Mouse (Mus musculus): ENCODE data around the gene Galk1. TPM values are rescaled to one million over a fixed set of nuclear protein-coding genes. Genes with fewer than 3 reads are reported as not detected.

The Galk1 gene
- polyA plus RNA-seq, 1 experiment, result 83.2 TPM

GRCm38 (mm10) chr11:116042372-116043138 is 30.0 kb upstream of the Galk1 start:
- no peak overlapping the region for H3K27ac ChIP-seq (ENCODE audit: insufficient read depth, low read depth, low read length)

GRCm38 (mm10) chr11:116041833-116042232 is 29.3 kb upstream of the Galk1 start:
- no peak overlapping the region for H3K27ac ChIP-seq (ENCODE audit: insufficient read depth, low read depth, low read length)
- no peaks in the 10 kb centered on the region for H3K36me3 ChIP-seq (ENCODE audit: control insufficient read depth, insufficient read depth, low read length)
- 99% methylated on average over 2 of the region's 2 CpGs for WGBS
- H3K27me3 ChIP-seq (replicated peaks; ENCODE audit: control insufficient read depth, insufficient read depth, low read length), result no peaks in the 10 kb centered on the region
- peaks cover 6% of the 10 kb centered on the region for H3K4me1 ChIP-seq (ENCODE audit: control insufficient read depth, insufficient read depth, low read length)
- no peak for DNase-seq
- H3K4me3 ChIP-seq (ENCODE audit: insufficient read depth, low read depth, low read length), result no peak overlapping the region
- TF ChIP-seq CTCF (conservative IDR thresholded peaks at IDR 0.05; ENCODE audit: insufficient read depth, insufficient read length, low read depth, low read length), result no peak
- TF ChIP-seq POLR2A (IDR thresholded peaks at IDR 0.05; ENCODE audit: low read depth, low read length), result no peak

More at GRCm38 (mm10) chr11:116042372-116043138, 30.0 kb upstream of the Galk1 start:
- Histone ChIP-seq H3K36me3 (ENCODE audit: control insufficient read depth, insufficient read depth, low read length) (no peaks in the 10 kb centered on the region), H3K4me3 (ENCODE audit: insufficient read depth, low read depth, low read length) (no peak overlapping the region), H3K27me3 (replicated peaks; ENCODE audit: control insufficient read depth, insufficient read depth, low read length) (no peaks in the 10 kb centered on the region), H3K4me1 (ENCODE audit: control insufficient read depth, insufficient read depth, low read length) (peaks cover 6% of the 10 kb centered on the region)
- no peak for DNase-seq
- TF ChIP-seq POLR2A (IDR thresholded peaks at IDR 0.05; ENCODE audit: low read depth, low read length), result no peak
- TF ChIP-seq CTCF (conservative IDR thresholded peaks at IDR 0.05; ENCODE audit: insufficient read depth, insufficient read length, low read depth, low read length), result no peak
- 40% methylated on average over 5 of the region's 5 CpGs for WGBS

- no peak overlapping the region for H3K4me3 ChIP-seq (ENCODE audit: insufficient read depth, low read depth, low read length)
- H3K27me3 ChIP-seq (replicated peaks; ENCODE audit: control insufficient read depth, insufficient read depth, low read length), result no peaks in the 10 kb centered on the region
- no peaks in the 10 kb centered on the region for H3K36me3 ChIP-seq (ENCODE audit: control insufficient read depth, insufficient read depth, low read length)
- H3K4me1 ChIP-seq (ENCODE audit: control insufficient read depth, insufficient read depth, low read length), result peaks cover 6% of the 10 kb centered on the region
- 42% methylated on average over 6 of the region's 6 CpGs for WGBS
- H3K27ac ChIP-seq (ENCODE audit: insufficient read depth, low read depth, low read length), result no peak overlapping the region
- no peak for DNase-seq
- TF ChIP-seq POLR2A (IDR thresholded peaks at IDR 0.05; ENCODE audit: low read depth, low read length) (no peak), CTCF (conservative IDR thresholded peaks at IDR 0.05; ENCODE audit: insufficient read depth, insufficient read length, low read depth, low read length) (no peak)
These were observed 28.1 kb upstream of the Galk1 start for GRCm38 (mm10) chr11:116040593-116040992.

- 84% methylated on average over 9 of the region's 9 CpGs for WGBS
- Histone ChIP-seq H3K4me3 (ENCODE audit: insufficient read depth, low read depth, low read length) (no peak overlapping the region), H3K27me3 (replicated peaks; ENCODE audit: control insufficient read depth, insufficient read depth, low read length) (no peaks in the 10 kb centered on the region), H3K27ac (ENCODE audit: insufficient read depth, low read depth, low read length) (no peak overlapping the region), H3K4me1 (ENCODE audit: control insufficient read depth, insufficient read depth, low read length) (peaks cover 6% of the 10 kb centered on the region), H3K36me3 (ENCODE audit: control insufficient read depth, insufficient read depth, low read length) (no peaks in the 10 kb centered on the region)
- no peak for DNase-seq
- TF ChIP-seq POLR2A (IDR thresholded peaks at IDR 0.05; ENCODE audit: low read depth, low read length), result no peak
- TF ChIP-seq CTCF (conservative IDR thresholded peaks at IDR 0.05; ENCODE audit: insufficient read depth, insufficient read length, low read depth, low read length), result no peak
These were observed 25.3 kb upstream of the Galk1 start for GRCm38 (mm10) chr11:116037826-116038225.

GRCm38 (mm10) chr11:116036671-116037070 is 24.2 kb upstream of the Galk1 start:
- WGBS, result 67% methylated on average over 3 of the region's 3 CpGs

GRCm38 (mm10) chr11:116034584-116034983 is 22.1 kb upstream of the Galk1 start:
- H3K4me3 ChIP-seq (ENCODE audit: insufficient read depth, low read depth, low read length), result no peak overlapping the region
- H3K27ac ChIP-seq (ENCODE audit: insufficient read depth, low read depth, low read length), result no peak overlapping the region
- 93% methylated on average over 6 of the region's 6 CpGs for WGBS
- no peak for DNase-seq
- H3K4me1 ChIP-seq (ENCODE audit: control insufficient read depth, insufficient read depth, low read length), result peaks cover 8% of the 10 kb centered on the region; the same call in 1 of the 2 replicates
- no peak for TF ChIP-seq CTCF (conservative IDR thresholded peaks at IDR 0.05; ENCODE audit: insufficient read depth, insufficient read length, low read depth, low read length)
- no peak for TF ChIP-seq POLR2A (IDR thresholded peaks at IDR 0.05; ENCODE audit: low read depth, low read length)
- H3K27me3 ChIP-seq (replicated peaks; ENCODE audit: control insufficient read depth, insufficient read depth, low read length), result no peaks in the 10 kb centered on the region
- no peaks in the 10 kb centered on the region for H3K36me3 ChIP-seq (ENCODE audit: control insufficient read depth, insufficient read depth, low read length)

More at GRCm38 (mm10) chr11:116036671-116037070, 24.2 kb upstream of the Galk1 start:
- DNase-seq, result no peak
- Histone ChIP-seq H3K36me3 (ENCODE audit: control insufficient read depth, insufficient read depth, low read length) (no peaks in the 10 kb centered on the region), H3K4me1 (ENCODE audit: control insufficient read depth, insufficient read depth, low read length) (peaks cover 7% of the 10 kb centered on the region), H3K27ac (ENCODE audit: insufficient read depth, low read depth, low read length) (no peak overlapping the region), H3K4me3 (ENCODE audit: insufficient read depth, low read depth, low read length) (no peak overlapping the region), H3K27me3 (replicated peaks; ENCODE audit: control insufficient read depth, insufficient read depth, low read length) (no peaks in the 10 kb centered on the region)
- no peak for TF ChIP-seq POLR2A (IDR thresholded peaks at IDR 0.05; ENCODE audit: low read depth, low read length)
- TF ChIP-seq CTCF (conservative IDR thresholded peaks at IDR 0.05; ENCODE audit: insufficient read depth, insufficient read length, low read depth, low read length), result no peak

All from kidney, adult 2 months (tissue).